Mouse (Mus musculus) kidney, adult 18-20 months (tissue): Measurements from ENCODE around the gene H2al1a.

Experiments
- DNase-seq: peaks from one replicate; pipeline ENCODE4 v3.0.0; 2021

H2al1a gene

GRCm38 (mm10) chrX:11346756-11347155 lies 47.7 kb downstream of the H2al1a start:
- no peak for DNase-seq
